Mouse (Mus musculus): ENCODE data around the gene Vav3.

Gene Vav3

DNA sequence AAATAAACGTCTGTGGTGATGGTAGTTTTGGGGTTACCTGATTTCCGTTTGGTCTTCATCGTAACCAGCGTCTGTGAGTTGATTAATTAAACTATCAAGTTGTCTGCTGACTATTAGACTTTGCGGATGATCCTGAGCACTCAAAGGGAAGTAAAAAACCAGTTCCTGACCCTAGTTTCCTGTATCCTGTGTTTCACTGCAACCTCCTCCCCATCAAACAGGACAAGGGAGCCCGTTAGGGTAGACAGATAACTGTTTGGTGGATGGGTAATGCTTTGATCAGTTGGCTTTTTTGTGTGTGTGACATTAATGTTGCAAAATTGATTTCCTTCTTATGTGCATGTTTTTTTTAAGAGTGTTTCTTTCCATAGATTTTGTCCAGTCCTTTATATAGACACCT lies 12.2 kb downstream of the Vav3 start:
- DNase-seq (ENCODE audit: low spot score in 2 of 2), result no peak

DNA sequence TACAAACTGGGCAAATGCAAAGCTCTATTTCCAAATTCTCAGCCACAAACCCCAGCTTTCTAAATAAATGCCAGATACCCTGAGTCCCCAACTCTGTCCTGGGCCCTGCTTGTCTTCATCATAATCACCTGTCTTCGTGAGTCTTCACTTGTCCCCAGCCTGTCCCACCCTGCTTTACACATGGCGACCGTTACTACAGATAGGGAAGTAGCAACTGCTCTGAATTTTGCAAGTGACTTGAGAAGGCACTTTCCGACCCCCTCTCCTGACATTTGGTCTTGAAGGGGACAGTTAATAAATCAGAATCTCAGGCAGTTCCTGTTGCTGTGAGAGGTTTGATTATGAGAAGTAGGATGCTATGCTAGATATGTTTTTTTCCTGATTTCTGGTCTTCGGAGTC lies 13.4 kb downstream of the Vav3 start:
- DNase-seq (ENCODE audit: low spot score in 2 of 2), result no peak

DNA sequence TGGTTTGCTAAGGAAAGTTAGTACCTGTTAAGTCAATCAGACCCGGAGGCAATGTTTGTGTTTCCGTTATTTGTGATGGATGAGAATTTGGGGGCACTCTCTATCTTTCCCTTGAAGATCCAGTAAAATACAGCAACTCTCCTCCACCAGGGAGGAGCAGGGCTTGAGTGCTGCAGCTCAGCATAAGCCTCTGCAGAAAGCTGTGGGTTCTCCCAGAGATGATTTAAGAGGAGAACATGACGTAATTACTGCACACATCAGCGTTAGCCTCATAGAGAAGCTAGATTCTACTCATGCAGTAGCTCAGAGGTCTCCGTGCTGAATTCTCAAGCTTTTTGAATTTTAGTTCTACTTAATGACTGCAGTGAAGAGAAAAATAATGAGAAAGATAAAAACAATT lies 14.7 kb downstream of the Vav3 start:
- no peak for DNase-seq (ENCODE audit: low spot score in 2 of 2)

DNA sequence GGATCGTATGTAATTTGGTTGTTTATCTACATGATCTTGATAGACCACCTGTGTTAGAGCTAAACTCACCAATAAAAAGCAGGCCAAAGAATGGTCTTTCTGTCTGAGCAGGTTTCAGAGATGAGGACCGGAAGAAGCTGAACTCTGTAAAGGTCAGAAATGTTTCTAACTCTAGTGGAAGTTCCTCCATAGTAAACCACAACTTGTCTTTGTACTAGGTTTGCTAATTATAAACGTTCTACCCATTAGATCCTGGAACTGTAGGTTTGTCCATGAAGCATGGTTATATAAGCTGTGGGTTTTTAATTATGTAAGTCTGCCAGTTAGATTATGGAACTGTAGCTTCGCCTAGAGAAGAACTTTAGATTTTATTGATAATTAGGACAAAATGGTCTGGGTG lies 20.3 kb downstream of the Vav3 start:
- no peak for DNase-seq (ENCODE audit: low spot score in 2 of 2)

DNA sequence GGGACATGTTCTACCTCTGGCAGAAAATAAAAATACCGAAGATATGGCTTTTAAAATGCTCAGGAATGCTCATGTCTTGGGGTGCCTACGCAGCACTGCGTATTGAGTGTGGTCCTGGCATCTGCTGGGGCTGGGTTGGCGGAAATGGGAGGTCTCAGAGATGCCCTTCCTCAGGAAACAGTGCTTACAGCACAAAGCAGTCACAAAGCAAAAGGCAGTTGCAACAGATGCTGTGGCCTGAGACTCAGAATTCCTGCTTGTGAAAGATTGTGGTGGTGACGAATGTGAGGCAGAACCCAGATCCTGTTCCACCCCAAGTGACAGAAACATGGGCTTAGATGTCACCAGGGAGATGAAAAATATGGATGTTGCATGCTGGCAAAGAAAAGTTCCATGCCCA lies 21.4 kb downstream of the Vav3 start:
- no peak for DNase-seq (ENCODE audit: low spot score in 2 of 2)

DNA sequence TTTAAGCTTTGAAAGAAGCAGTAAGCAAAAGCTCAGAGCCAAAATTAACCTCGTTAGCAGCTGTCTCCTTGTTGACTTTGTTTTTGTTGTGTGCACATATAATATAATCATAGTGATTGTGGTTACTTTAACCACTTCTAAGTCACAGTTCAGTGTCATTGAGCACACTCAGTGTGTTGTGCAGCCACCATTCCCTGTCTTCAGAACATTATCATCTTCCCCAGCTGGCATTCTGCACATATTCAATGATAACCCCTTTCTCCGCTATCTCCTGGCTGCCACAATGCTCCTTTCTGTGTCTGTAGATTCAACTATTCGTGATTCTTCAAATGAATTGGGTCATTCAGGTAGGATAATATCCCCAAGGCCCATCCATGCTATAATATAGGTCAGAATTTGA lies 21.9 kb downstream of the Vav3 start:
- DNase-seq (ENCODE audit: low spot score in 2 of 2), result no peak

DNA sequence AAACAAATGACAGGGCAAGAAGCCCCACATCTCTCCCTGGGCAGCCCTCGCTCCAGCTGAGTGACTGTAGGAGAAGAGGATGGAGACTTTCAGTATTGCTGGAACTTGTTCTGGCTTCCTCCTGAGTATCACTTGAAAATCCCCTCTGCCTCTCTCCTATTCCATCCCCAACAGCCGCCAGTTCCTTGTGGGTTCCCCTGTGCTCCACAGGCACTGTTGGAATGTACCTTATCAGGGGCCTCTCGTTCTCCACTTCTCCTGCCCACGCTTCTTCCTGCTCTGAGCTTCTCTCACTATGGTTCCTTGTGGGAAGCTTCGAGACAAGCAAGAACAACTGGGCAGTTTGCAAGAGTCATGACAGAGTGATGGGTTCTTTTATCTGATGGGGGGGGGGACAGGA lies 23.1 kb downstream of the Vav3 start:
- DNase-seq (ENCODE audit: low spot score in 2 of 2), result no peak

DNA sequence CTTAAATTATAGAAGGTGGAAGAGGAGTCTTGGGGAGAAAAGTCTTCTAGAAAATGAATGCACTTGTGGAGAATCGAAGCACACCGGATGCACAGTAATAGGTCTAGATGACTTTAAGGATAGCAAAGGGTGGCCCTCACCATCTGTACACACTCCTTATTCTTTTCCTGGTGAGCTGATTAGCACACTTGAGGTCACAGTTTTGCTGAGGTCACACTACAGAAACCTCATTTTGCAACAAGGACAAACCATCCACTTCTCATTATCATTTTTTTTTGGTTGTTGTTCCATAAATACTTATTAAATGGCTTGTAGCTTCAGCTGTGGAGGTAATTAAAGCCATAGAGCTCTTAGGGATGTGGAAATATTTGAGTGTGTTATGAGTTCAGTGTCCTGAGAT lies 25.4 kb downstream of the Vav3 start:
- DNase-seq (ENCODE audit: low spot score in 2 of 2), result no peak

DNA sequence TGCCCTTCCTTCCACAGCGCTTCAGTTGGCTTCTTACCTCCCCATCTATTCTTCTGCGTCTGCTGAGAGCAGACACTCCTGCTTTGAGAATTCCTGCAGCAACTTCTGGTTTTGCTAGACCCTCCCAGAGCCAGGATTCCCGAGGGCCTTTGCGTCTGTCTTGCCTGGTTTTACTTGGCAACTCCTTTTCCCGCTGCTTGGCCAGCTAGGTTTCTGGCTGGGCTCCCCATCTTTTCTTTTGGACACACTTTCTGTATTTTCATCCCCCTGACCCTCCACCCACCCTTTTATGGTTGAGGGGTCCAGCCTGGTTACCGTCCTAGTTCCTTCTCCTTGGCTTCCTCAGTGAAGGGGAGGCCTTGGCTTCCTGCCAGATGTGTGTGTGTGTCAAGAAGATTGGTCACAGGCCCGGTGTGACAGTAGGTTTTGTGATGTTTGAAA lies 26.0 kb downstream of the Vav3 start:
- peak in 1 of 2 experiments; percentile 20 for DNase-seq (ENCODE audit: low spot score in 2 of 2)

DNA sequence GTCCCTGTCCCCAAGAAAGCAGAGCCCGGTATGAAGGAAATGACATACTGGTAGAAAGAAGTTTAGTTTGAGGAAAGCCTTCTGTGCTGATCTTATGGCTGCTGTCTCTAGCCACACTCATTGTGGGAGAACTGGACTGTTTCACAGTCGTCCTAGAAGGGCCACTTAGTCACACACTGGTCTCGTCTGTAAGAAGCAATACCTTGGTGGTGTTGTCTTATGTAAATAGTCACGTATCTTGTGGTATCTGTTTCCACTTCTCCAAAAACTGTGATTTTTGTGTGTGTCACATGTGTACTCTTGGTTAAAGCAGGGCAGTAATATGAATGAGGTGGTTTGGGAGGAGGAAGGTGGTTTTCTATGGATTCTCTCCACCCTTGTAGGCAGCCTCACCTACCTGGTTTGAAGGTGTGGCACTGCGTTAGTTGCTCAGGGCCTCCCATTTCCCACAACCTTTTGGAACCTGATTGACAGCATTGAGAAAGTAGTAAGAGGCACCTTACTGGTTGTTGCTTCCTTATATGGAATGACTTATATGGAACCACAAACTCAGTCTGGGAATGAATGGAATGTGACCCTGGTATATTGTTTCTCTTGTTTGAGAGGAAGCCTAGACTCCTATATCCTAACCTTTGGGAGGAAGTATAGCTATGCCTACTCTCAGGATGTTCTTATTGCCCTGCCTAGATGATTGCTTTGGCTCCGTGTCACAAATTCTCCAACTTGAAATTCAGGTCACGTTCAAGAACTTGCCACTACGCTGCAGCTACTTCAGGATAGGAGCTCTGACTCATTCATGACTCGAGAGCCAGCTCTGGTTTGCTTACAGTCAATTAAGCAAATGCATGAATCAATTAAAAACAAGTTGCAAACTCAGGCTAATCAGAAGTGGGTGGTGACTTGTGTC lies 28.2 kb downstream of the Vav3 start:
- DNase-seq (ENCODE audit: low spot score in 2 of 2), result no peak

DNA sequence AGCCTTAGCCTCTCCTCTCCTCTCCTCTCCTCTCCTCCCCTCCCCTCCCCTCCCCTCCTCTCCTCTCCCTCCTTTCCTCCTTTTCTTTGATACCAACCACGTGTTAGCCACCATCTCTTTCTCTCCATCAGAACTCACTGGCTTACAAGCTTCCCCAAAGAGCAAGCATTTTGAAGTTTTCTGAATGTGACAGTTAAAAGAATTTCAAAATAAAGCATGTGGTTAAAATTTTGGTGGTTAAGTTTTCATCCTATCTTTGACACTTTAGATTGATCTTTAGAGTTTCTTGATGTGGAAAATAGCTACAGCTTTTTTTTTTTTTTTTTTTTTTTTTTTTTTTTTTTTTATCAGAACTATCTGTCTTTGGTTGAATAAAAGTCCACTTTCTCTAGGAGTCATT lies 31.1 kb downstream of the Vav3 start:
- DNase-seq (ENCODE audit: low spot score in 2 of 2), result no peak

DNA sequence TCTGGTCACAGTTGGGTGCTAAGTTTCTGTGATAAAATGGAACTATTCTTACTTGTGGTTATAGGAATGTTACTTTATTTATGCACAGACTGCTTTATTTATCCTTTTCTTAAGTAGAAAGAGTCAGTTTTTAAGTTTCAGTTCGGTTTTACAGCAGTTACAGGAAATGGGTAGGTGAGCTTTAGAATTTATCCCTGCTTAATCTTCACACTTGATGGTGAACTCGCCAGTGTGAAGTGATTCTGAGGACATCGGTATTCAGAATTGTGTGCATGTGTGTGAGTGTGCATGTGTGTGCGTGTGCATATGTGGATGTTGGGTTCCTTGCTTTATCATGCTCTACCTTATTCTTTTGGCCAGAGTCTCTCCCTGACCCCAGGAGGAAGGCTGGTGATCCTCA lies 32.2 kb downstream of the Vav3 start:
- no peak for DNase-seq (ENCODE audit: low spot score in 2 of 2)

DNA sequence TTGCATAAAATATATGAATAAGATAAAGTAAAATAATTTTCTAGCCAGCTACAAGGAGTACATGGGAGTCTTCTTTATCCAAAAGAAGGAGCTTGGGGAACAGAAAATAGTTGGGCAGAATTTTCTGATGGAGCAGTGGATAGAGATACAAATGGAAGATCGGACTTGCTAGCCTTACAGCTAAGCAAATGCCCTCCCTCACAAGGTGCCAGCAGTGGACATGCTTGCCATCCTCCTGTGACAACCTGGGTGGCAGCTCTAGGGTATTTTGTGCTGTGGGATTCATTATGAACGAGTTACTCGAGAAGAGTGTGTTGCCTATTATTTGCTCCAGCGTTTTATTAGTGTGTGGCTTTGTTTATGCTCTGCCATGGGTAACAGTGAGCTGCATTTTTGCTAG lies 37.8 kb downstream of the Vav3 start:
- no peak for DNase-seq (ENCODE audit: low spot score in 2 of 2)

DNA sequence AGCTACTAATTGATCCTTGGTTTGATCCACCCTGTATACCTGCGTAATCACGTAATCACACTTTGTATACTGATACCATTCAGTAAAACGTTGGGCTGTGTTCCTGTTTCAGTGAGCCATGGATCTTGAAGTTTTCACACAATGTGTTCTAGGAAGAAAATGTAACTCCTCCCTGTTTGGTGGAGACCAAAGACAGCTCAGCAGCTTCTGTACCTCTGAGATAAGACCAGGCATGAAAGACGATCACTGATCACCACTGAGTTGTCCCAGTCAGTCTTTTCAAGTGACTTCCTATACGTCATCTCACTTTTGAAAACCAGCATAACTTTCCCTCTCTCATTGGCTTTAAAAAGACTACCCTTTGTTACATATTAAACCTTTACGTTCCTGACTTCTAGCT lies 38.2 kb downstream of the Vav3 start:
- DNase-seq (ENCODE audit: low spot score in 2 of 2), result no peak

DNA sequence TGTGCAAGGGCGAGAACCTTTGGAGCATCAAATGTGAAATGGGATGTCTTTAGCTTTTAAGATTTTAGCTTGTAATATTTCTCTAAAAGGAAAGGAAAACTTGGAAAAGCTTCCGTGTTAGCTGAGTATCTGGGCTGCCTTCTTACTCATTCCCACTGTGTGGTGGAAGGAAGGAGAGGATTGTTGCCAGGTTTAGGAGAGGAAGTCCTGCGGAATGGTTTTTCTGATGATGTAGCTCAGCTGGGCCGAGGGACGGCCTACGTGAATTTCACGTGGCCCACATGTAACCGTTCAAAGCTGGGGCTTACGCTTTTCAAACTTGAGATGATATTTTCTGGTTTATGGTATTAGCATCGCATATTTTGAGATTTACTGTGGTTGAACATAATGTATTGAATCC lies 48.3 kb downstream of the Vav3 start:
- DNase-seq (ENCODE audit: low spot score in 2 of 2), result no peak

DNA sequence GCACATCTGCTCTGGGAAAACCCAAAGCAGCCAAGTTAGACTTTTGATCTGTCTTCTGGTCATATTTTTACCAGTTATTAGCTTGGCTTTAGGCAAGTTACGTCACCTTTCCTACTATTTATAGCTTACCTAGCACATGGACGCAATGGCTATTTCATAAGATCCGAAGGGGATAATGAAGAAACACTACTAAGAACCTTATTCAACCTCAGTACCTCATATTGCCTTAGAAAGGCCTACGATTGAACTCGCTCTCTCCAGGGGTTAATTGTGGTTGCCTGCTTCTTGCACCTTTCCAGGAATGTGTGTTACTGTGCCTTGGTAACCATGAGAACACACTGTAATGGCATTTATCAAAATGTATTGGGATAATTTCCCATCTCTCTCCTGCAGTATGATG lies 61.1 kb downstream of the Vav3 start:
- DNase-seq (ENCODE audit: low spot score in 2 of 2), result no peak

DNA sequence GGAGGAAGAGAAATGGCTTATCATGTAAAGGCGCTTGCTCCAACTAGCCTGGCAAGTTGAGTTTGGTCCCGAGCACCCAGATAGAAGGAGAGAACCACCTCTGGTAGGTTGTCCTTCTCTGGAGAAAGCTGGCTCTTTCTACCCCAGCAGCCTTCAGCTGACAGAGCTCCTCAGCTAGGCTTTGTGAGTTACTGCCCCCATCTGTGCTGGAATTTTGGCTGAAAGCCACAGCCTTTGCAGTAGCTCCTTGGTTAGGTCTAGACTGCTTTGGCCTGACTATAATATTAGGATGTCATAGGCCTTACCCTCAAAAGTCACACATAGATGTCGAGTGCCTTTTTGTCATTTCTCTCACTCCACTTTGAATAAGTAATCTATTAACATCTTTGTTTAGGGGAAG lies 70.8 kb downstream of the Vav3 start:
- no peak for DNase-seq (ENCODE audit: low spot score in 2 of 2)

DNA sequence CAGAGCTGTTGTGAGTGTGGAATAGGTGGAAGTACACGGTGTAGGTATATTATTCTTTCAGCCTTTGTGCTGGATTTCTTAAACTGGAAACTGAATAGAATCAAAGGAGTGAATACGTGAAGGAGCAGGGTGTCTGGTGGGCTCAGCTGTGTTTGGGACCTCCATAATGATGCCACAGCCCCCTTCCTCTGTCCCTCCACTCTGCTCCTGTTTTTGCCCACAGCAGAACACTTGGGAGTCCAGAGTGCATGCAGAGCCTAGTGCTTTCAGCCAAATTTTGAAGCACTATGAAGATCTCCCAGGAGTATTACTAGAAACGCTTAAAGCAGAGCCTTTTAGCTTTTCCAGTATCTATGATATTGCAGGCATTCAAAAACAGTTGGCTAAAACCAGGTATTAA lies 80.0 kb downstream of the Vav3 start:
- no peak for DNase-seq (ENCODE audit: low spot score in 2 of 2)

DNA sequence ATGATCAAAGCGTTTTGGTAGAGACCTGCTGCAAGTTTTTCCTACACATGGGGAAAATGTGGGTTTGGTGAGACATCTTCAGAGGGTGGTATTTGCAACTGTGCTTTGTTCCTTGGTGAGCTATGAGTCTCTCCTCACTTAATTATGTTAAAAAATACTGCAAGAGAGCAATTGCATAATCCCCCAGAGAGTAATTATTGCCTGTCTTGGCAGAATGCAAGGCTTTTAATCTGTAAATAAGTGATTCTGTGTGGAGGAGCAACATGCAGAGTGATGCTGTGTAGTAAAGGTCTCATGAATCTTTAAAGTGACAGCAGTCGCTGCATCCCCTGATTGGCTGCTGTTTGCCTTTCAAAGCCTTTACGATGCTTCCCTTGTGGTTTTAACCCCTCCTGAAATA lies 80.6 kb downstream of the Vav3 start:
- DNase-seq (ENCODE audit: low spot score in 2 of 2), result no peak

DNA sequence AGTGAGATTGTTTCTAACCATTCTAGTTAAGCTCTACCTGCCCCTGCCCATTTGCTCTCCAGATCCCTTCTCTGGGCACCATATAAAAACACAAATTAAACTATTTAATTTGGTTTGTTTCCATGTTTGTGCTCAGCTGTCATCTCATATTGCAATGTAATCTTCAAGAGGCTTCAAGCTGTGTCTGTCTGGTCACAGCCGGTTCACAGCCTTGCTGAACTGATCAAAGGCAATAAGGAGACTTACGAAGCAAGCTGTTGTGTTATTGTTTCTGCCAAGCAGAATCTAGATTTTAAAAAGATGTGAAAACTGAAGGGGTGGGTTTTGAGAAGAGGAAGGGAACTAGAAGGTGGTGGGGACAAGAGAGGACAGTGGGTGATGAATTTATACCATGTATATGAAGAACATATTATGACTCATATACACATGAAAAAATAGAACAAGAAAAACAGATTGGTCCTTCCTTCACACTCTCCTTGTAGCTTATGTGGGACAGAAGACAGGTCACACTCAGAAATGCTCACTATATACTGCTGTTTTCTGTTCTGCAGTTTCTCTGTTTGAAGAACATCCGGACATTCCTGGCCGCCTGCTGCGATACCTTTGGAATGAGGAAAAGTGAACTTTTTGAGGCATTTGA lies 83.1 kb downstream of the Vav3 start:
- no peak for DNase-seq (ENCODE audit: low spot score in 2 of 2)

DNA sequence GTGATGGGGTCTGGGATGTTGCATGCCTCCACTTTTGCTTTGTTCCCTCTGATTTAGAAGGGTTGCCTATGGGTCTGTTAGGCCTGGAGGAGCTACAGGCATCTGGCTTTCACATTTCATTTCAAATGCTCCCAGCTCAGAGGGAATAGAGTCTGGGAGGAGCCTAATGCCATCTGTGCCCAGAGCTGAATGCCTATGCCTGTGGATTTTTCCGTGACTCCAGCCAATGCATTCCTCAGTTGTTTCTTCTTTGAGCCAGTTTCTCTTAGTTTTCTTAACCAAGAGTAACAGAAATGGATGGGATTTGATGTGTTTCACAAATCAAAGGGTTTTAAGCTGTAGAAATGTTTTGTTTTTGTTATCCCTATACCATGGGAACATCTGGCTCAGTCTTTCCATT lies 90.8 kb downstream of the Vav3 start:
- no peak for DNase-seq (ENCODE audit: low spot score in 2 of 2)

DNA sequence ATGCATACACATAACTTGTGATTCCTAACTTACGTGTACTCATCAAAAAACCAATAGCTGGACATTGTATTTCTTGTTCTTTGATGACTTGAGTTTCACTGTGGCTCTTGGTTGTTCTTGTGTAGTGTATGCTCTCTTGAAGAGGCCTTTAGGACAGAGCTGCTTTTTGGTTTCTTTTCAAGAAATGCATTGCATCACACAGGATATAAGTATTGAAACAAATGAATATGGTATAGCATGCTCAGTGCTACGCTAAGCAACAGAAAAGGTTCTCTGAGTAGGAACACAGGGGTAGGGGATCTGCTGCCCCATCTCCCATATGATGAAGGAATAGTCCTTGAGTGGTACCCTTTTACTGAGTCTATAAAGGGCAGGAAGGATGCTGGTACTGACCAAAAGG lies 98.1 kb downstream of the Vav3 start:
- no peak for DNase-seq (ENCODE audit: low spot score in 2 of 2)

DNA sequence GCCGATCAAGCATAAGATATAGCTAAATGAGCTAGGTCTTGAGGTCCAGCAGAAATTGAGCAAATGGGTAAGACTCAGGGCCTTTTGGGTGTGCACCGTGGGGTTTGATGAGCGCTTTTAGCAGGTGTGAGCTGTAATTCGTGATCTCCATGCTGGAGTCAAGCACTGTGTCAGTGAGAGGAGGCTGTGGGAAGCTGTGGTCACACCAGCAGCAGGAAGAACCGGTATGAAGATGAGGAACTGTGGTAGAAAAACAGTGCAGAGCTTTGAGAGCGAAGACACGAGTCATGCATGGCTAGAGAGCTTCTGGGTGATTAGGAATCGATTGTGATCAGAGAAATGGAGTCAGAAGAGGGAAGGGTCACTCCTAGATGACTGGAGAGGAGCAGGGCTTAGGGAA lies 98.8 kb downstream of the Vav3 start:
- no peak for DNase-seq (ENCODE audit: low spot score in 2 of 2)

DNA sequence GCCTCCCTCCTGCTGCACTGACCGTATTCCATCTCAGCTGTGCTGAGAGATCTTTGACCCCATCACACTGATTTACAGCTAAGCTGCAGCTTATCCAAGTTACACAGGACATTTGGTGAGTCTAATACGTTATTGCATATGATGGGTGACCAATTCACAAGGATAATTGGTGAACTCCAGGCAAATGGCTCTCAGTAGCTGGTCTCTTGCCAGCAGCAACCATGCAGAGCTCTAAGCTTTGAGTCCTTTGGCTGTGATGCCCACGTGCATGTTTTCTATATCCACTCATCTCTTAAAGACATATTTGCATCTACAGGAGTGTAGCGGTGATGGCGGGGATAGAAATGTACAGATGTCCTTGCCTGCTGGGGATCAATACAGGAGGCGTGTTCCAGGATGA lies 99.5 kb downstream of the Vav3 start:
- DNase-seq (ENCODE audit: low spot score in 2 of 2), result no peak
